Mouse (Mus musculus): ENCODE data around the gene Dnaic1. TPM values are rescaled to one million over a fixed set of nuclear protein-coding genes. Genes with fewer than 3 reads are reported as not detected.
"Not testable (repeated sequence)": the region's sequence is repeated elsewhere in the genome, so short reads cannot be mapped to it uniquely, and the experiment has no call there.

The Dnaic1 gene
- polyA plus RNA-seq, 1 experiment: 0.96 TPM

GRCm38 (mm10) chr4:41681947-41682346, 112.4 kb downstream of the Dnaic1 start:
- 77% methylated on average over 10 of the region's 10 CpGs for WGBS
- no peak for DNase-seq
- TF ChIP-seq POLR2A (IDR thresholded peaks at IDR 0.05; ENCODE audit: control insufficient read depth, extremely low read depth, insufficient read depth, low read length, poor library complexity): no peak
- TF ChIP-seq CTCF (IDR thresholded peaks at IDR 0.05; ENCODE audit: borderline replicate concordance, control insufficient read depth, extremely low read depth, insufficient read depth, low read length, poor library complexity): no peak
- no peaks in the 10 kb centered on the region for H3K36me3 ChIP-seq (ENCODE audit: control insufficient read depth, insufficient read depth, low read length)
- H3K4me3 ChIP-seq (ENCODE audit: control insufficient read depth, insufficient read depth, low read length): no peak overlapping the region
- H3K27me3 ChIP-seq (ENCODE audit: control insufficient read depth, insufficient read depth, low read length): no peaks in the 10 kb centered on the region; the same call in 1 of the 2 replicates
- no peak overlapping the region for H3K27ac ChIP-seq (ENCODE audit: control insufficient read depth, insufficient read depth, low read length)
- H3K4me1 ChIP-seq (replicated peaks; ENCODE audit: control insufficient read depth, insufficient read depth, low read length): no peaks in the 10 kb centered on the region

GRCm38 (mm10) chr4:41682789-41683188, 113.2 kb downstream of the Dnaic1 start:
- Histone ChIP-seq H3K36me3 (ENCODE audit: control insufficient read depth, insufficient read depth, low read length) (no peaks in the 10 kb centered on the region), H3K27me3 (ENCODE audit: control insufficient read depth, insufficient read depth, low read length) (no peaks in the 10 kb centered on the region; the same call in 1 of the 2 replicates), H3K27ac (ENCODE audit: control insufficient read depth, insufficient read depth, low read length) (no peak overlapping the region), H3K4me1 (replicated peaks; ENCODE audit: control insufficient read depth, insufficient read depth, low read length) (no peaks in the 10 kb centered on the region), H3K4me3 (ENCODE audit: control insufficient read depth, insufficient read depth, low read length) (no peak overlapping the region)
- 26% methylated on average over 6 of the region's 6 CpGs for WGBS
- no peak for TF ChIP-seq CTCF (IDR thresholded peaks at IDR 0.05; ENCODE audit: borderline replicate concordance, control insufficient read depth, extremely low read depth, insufficient read depth, low read length, poor library complexity)
- no peak for TF ChIP-seq POLR2A (IDR thresholded peaks at IDR 0.05; ENCODE audit: control insufficient read depth, extremely low read depth, insufficient read depth, low read length, poor library complexity)
- no peak for DNase-seq

GRCm38 (mm10) chr4:41683303-41683702, 113.7 kb downstream of the Dnaic1 start:
- not testable (repeated sequence) for H3K4me1 ChIP-seq (replicated peaks; ENCODE audit: control insufficient read depth, insufficient read depth, low read length); H3K27me3 ChIP-seq (ENCODE audit: control insufficient read depth, insufficient read depth, low read length); DNase-seq; H3K36me3 ChIP-seq (ENCODE audit: control insufficient read depth, insufficient read depth, low read length); H3K4me3 ChIP-seq (ENCODE audit: control insufficient read depth, insufficient read depth, low read length); H3K27ac ChIP-seq (ENCODE audit: control insufficient read depth, insufficient read depth, low read length)
- WGBS: 10% methylated on average over 2 of the region's 27 CpGs

GRCm38 (mm10) chr4:41684131-41684930, 114.8 kb downstream of the Dnaic1 start:
- H3K27me3 ChIP-seq (ENCODE audit: control insufficient read depth, insufficient read depth, low read length); H3K4me1 ChIP-seq (replicated peaks; ENCODE audit: control insufficient read depth, insufficient read depth, low read length); H3K4me3 ChIP-seq (ENCODE audit: control insufficient read depth, insufficient read depth, low read length); H3K27ac ChIP-seq (ENCODE audit: control insufficient read depth, insufficient read depth, low read length); DNase-seq; H3K36me3 ChIP-seq (ENCODE audit: control insufficient read depth, insufficient read depth, low read length): not testable (repeated sequence)
- 14% methylated on average over 27 of the region's 27 CpGs for WGBS

- not testable (repeated sequence) for DNase-seq; H3K36me3 ChIP-seq (ENCODE audit: control insufficient read depth, insufficient read depth, low read length); H3K4me1 ChIP-seq (replicated peaks; ENCODE audit: control insufficient read depth, insufficient read depth, low read length); H3K4me3 ChIP-seq (ENCODE audit: control insufficient read depth, insufficient read depth, low read length); H3K27ac ChIP-seq (ENCODE audit: control insufficient read depth, insufficient read depth, low read length); H3K27me3 ChIP-seq (ENCODE audit: control insufficient read depth, insufficient read depth, low read length)
- WGBS: 4% methylated on average over 12 of the region's 14 CpGs
Measured at GRCm38 (mm10) chr4:41684931-41685453, 115.4 kb downstream of the Dnaic1 start.

GRCm38 (mm10) chr4:41685882-41686492, 116.4 kb downstream of the Dnaic1 start:
- H3K27ac ChIP-seq (ENCODE audit: control insufficient read depth, insufficient read depth, low read length); H3K27me3 ChIP-seq (ENCODE audit: control insufficient read depth, insufficient read depth, low read length); H3K4me3 ChIP-seq (ENCODE audit: control insufficient read depth, insufficient read depth, low read length); H3K4me1 ChIP-seq (replicated peaks; ENCODE audit: control insufficient read depth, insufficient read depth, low read length); DNase-seq; H3K36me3 ChIP-seq (ENCODE audit: control insufficient read depth, insufficient read depth, low read length): not testable (repeated sequence)
- WGBS: 70% methylated on average over 9 of the region's 10 CpGs

Other genes with a start within 250 kb of the Dnaic1 start
- 23.1 and 29.2 TPM in 2 replicates for gene Ubap1, start 220.8 kb upstream of the Dnaic1 start, polyA plus RNA-seq (2012; rRNA removed)
- gene Kif24, start 104.9 kb upstream of the Dnaic1 start, polyA plus RNA-seq (2012; rRNA removed): 5.6 and 9.1 TPM in 2 replicates
- 6.1 and 6.6 TPM in 2 replicates for gene Nudt2, start 104.6 kb upstream of the Dnaic1 start, polyA plus RNA-seq (2012; rRNA removed)
- gene AI464131, start 66.7 kb upstream of the Dnaic1 start, polyA plus RNA-seq (2012; rRNA removed): 2.1 and 2.6 TPM in 2 replicates
- gene 1110017D15Rik, start 52.4 kb upstream of the Dnaic1 start, polyA plus RNA-seq (2012; rRNA removed): 0.87 and 1.7 TPM in 2 replicates
- 23.0 and 29.8 TPM in 2 replicates for gene Fam219a, start 237 bp upstream of the Dnaic1 start, polyA plus RNA-seq (2012; rRNA removed)
- 7.5 and 10.3 TPM in 2 replicates for gene Enho, start 70.5 kb downstream of the Dnaic1 start, polyA plus RNA-seq (2012; rRNA removed)
- 2.3 and 3.0 TPM in 2 replicates for gene Cntfr, start 127.3 kb downstream of the Dnaic1 start, polyA plus RNA-seq (2012; rRNA removed)
- 47.4 and 73.2 TPM in 2 replicates for gene Il11ra1, start 130.2 kb downstream of the Dnaic1 start, polyA plus RNA-seq (2012; rRNA removed)
- gene Rpp25l, start 143.8 kb downstream of the Dnaic1 start, polyA plus RNA-seq (2012; rRNA removed): 82.8 and 94.9 TPM in 2 replicates
- 60.5 and 72.8 TPM in 2 replicates for gene Dctn3, start 153.4 kb downstream of the Dnaic1 start, polyA plus RNA-seq (2012; rRNA removed)
- gene Arid3c, start 161.4 kb downstream of the Dnaic1 start, polyA plus RNA-seq (2012; rRNA removed): 0.06 and 0.15 TPM in 2 replicates
- 189 and 211 TPM in 2 replicates for gene Galt, start 185.5 kb downstream of the Dnaic1 start, polyA plus RNA-seq (2012; rRNA removed)
- gene Sigmar1, start 186.4 kb downstream of the Dnaic1 start, polyA plus RNA-seq (2012; rRNA removed): 57.5 and 65.6 TPM in 2 replicates
- gene Ccl27a, start 204.5 kb downstream of the Dnaic1 start, polyA plus RNA-seq (2012; rRNA removed): 85.4 and 97.4 TPM in 2 replicates

All from thymus, adult 2 months (tissue).